Mouse (Mus musculus) urinary bladder, postnatal 14 days (tissue): Measurements from ENCODE around the gene Slc22a23.
A peak's percentile ranks its signal among the peaks of the same experiment; 100 is the strongest.

Experiments
- DNase-seq: peaks from one replicate; pipeline ENCODE4 v3.0.0; 2021; ENCODE audit warnings: low spot score

Slc22a23 gene

GRCm38 (mm10) chr13:34301585-34301984 lies 43.4 kb downstream of the Slc22a23 start:
- no peak for DNase-seq

GRCm38 (mm10) chr13:34299351-34300333 lies 45.3 kb downstream of the Slc22a23 start:
- DNase-seq, result no peak

DNA sequence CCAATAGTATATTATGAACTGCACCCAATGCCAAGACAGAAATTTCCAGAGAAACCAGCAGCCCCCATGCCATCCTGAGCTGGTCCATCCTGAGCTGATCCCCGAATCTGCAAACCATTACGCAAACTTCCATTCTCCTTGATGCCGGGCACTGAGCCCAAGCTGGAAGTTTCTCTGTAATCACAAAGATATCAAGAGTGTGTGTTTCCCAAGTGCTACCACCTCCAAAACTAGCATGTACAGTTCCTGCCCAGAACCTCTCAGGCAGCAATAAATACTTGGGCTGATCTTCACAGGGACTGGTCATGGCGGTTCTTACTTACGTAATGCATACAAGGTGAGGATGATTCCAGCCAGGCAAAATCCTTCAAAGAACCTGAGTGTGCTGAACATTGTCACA lies 46.3 kb downstream of the Slc22a23 start:
- DNase-seq, result no peak

DNA sequence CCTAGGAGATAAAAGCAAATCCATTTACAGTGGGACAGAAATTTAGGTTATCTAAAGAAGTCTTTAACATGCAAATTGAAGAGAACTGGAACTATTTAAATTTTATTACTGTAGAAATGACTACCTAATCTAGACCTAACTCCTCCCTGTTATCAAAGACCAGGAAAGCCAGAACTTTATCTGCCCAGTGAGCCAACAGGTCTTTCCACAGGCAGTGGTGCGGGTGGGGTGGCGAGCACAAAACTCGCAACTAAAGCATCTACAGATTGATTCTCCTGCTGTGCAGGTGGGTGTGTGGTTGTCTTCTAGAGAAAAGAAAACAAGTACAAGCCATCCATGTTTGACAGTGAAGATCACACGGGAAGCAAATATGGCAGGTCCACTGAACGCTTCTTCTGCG lies 46.9 kb downstream of the Slc22a23 start:
- no peak for DNase-seq

GRCm38 (mm10) chr13:34295787-34296435 lies 49.1 kb downstream of the Slc22a23 start:
- no peak for DNase-seq

DNA sequence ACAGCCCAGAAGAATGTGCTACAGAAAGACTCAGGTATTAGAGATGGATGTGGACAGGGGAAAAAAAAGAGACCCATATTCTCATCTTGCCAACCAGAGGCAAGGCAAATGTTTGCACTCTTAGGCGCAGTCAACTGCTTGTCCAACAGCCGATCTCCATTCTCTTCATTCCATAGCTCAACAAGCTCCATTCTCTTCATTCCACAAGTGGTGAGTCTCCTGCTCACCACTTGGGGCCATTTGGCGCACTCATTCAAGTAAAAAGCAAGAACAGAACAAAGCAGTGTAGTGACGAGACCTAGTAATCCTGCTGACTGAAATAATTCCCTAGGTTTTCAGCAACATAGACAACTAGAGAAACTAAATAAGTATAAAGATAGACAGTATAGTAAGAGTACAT lies 50.8 kb downstream of the Slc22a23 start:
- DNase-seq, result no peak

- no peak for DNase-seq
Measured at GRCm38 (mm10) chr13:34292042-34292441, 52.9 kb downstream of the Slc22a23 start.

GRCm38 (mm10) chr13:34290346-34290745 lies 54.6 kb downstream of the Slc22a23 start:
- DNase-seq, result peak; percentile 65

- DNase-seq, result no peak
Measured at GRCm38 (mm10) chr13:34289567-34289966, 55.4 kb downstream of the Slc22a23 start.

GRCm38 (mm10) chr13:34288129-34288528 lies 56.9 kb downstream of the Slc22a23 start:
- DNase-seq, result no peak

DNA sequence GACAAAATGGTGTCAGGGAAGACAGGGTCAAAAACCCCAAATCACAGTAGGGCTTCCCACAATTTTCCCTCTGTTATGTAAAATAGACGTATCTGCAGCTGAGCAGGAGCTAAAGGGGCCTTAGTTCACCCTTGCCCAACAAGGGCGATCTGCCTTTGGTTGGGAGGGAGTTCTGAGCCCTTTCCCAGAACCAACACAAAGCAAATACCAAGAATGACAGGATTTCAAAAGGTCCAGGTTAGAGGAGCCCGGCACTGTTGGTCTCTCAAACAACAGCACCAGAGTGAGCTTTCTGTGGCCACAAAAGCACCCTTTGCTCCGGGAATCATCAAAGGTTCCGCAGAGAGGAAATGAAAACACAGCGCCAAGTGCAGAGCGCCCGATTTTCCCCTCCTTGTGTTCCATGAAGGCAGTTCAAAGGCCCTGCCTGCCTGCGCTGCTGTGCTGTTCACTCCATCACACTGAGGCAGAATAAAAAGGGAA lies 57.3 kb downstream of the Slc22a23 start:
- DNase-seq, result no peak

DNA sequence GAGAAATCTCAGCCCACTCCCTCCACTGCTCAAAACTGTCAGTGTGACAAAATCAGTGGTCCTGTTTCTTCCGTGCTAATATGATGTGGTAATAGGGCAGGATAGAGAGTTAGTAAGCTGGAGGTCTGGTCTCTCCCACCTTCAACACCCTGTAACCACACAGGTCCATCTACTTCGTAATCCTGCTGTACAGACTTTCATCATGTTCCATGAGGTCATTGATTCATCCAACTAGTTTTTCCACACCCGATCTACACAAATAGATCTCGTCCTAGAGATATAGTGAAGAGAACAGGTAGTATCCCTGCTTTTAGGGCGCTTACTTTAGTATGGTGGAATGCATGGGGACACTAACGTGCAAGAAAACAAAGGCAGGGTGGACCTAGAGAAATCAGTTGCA lies 63.6 kb downstream of the Slc22a23 start:
- DNase-seq, result no peak

- no peak for DNase-seq
Measured at GRCm38 (mm10) chr13:34278759-34279270, 66.2 kb downstream of the Slc22a23 start.

GRCm38 (mm10) chr13:34278288-34278701 lies 66.7 kb downstream of the Slc22a23 start:
- no peak for DNase-seq

DNA sequence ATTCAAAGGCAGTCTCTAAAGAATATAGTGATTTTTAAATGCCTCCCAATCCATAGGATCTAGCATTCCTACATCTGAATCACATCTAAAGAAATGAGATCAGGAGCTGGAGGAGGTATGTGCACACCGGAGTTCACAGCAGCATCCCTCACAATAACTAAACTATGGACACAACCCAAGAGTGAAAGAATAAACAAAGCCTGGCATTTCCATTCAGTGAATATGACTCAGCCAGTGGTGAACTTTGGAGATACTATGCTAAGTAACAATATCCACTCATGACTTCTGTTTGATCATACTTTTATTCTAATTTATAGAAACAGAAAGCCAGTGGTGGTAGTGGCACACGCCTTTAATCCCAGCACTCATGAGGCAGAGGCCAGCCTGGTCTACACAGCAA lies 67.4 kb downstream of the Slc22a23 start:
- no peak for DNase-seq

DNA sequence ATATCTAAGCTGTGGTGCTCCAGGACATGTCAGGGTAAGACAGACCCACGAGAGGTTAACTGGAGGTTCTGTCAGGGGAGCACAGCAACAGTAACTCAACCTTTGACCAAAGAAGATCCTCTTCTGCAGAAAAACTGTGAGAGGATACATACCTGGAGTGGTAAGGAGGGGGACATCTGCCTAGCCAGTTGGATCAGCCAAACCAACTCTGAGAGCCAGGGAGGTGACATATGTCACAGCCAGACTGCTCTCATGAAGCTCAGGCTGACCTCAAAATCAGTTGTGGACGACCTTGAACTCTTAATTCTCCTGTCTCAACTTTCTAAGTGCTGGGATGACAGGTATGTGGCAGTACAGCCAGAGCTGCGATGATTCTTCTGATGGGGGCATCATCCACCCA lies 68.0 kb downstream of the Slc22a23 start:
- DNase-seq, result no peak

DNA sequence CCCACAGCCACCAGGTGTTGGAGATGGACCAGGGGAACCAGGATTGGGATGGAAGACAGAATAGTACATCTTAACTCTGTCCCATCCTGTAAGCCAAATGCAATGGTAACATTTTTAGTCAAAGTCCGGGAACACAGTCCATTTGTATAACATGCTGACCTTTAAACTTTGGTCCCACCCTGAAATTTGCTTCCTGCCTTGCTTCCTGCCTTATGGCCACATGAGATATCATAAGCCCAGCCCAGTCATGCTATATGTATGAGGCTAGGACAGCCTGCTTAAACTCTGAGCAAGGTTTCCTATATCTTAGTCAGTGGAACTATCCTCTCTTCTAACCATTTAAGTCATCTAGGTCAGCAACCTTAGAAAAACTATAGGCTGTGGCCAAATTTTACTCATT lies 70.1 kb downstream of the Slc22a23 start:
- DNase-seq, result no peak

DNA sequence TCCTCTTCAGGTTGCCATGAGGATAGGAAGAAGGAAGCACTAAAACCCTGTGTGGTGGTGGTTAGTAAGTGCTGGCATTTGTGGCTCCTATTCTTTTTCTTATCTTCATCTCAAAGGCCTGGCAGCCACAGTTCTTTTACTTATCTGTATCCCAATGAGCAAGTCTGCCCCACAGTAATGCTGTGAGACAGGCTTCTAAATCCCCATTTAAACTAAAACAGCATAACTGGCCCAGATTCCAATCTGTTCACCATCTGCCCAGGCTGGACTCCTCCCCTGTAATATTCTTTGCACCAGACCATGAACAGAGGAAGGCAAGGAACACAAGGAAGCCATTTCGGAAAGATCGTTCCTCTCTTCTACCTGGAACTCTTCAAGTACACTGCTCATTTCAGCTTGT lies 70.6 kb downstream of the Slc22a23 start:
- DNase-seq, result no peak

GRCm38 (mm10) chr13:34272275-34273054 lies 72.5 kb downstream of the Slc22a23 start:
- no peak for DNase-seq

DNA sequence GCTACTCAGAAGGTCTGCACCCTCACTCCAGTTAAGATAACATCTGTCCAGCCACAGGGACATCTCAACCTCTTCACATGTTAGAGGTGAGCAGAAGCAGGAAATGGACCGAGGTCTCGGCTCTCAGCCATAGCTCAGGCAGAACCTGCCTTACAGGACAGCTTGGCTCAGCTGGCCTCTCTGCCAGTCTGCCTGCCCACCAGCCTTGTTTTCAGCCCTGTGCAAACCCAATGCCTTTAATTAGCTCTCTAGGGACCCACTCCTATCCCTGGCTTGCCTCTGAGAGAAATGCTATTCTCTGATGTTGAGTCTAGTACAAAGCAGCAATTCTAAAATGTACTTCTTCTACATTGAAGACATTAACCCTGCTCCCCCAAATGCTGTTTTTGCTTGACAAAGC lies 73.3 kb downstream of the Slc22a23 start:
- DNase-seq, result no peak

- DNase-seq, result no peak
Measured at GRCm38 (mm10) chr13:34270886-34271602, 73.9 kb downstream of the Slc22a23 start.
